Mouse (Mus musculus) midbrain, embryonic 10.5 days (tissue): ENCODE data around the gene Etv6. TPM values are rescaled to one million over a fixed set of nuclear protein-coding genes. Genes with fewer than 3 reads are reported as not detected.
"Not testable (repeated sequence)": the region's sequence is repeated elsewhere in the genome, so short reads cannot be mapped to it uniquely, and the experiment has no call there.

Experiments used
- DNase-seq: peaks from one replicate; pipeline ENCODE4 v3.0.0-alpha.2; 2017; ENCODE audit warnings: low spot score
- H3K27ac ChIP-seq: fragments of 300-500 bp; sonication (generic); replicated peaks from 2 replicates; pipeline ENCODE4 v1.5.1; 2016; ENCODE audit warnings: mild to moderate bottlenecking
- H3K27me3 ChIP-seq: fragments of 300-500 bp; sonication (generic); 2 replicates; pipeline ENCODE4 v1.6.1; 2016; ENCODE audit warnings: low read depth, mild to moderate bottlenecking; ENCODE audit not compliant: poor library complexity, severe bottlenecking
- H3K36me3 ChIP-seq: fragments of 300-500 bp; sonication (generic); 2 replicates; pipeline ENCODE4 v1.6.1; 2016; ENCODE audit warnings: mild to moderate bottlenecking, moderate library complexity
- H3K4me1 ChIP-seq: fragments of 300-500 bp; sonication (generic); 2 replicates; pipeline ENCODE4 v1.6.1; 2016
- H3K4me3 ChIP-seq: fragments of 300-500 bp; sonication (generic); 2 replicates; pipeline ENCODE4 v1.5.1; 2016; ENCODE audit warnings: mild to moderate bottlenecking, moderate library complexity
- H3K9me3 ChIP-seq: fragments of 300-500 bp; sonication (generic); replicated peaks from 2 replicates; pipeline ENCODE4 v1.6.1; 2016; ENCODE audit warnings: mild to moderate bottlenecking
- WGBS: fragments of 180-500 bp; shearing (Covaris S2); methylation state at CpG from one replicate; pipeline ENCODE4 v1.1.7; 2016; 5-methylcytosine and 5-hydroxymethylcytosine counted together
- polyA plus RNA-seq: library from polyadenylated mRNA; unstranded; fragments of >200 nt; fragmentation: Nextera tagmentation; extraction: Ambion mirVana; gene quantifications from 2 replicates; pipeline ENCODE4 v1.2.1, GENCODE M21; 2016

Etv6 gene
- 12.6 and 12.8 TPM in 2 replicates for polyA plus RNA-seq

DNA sequence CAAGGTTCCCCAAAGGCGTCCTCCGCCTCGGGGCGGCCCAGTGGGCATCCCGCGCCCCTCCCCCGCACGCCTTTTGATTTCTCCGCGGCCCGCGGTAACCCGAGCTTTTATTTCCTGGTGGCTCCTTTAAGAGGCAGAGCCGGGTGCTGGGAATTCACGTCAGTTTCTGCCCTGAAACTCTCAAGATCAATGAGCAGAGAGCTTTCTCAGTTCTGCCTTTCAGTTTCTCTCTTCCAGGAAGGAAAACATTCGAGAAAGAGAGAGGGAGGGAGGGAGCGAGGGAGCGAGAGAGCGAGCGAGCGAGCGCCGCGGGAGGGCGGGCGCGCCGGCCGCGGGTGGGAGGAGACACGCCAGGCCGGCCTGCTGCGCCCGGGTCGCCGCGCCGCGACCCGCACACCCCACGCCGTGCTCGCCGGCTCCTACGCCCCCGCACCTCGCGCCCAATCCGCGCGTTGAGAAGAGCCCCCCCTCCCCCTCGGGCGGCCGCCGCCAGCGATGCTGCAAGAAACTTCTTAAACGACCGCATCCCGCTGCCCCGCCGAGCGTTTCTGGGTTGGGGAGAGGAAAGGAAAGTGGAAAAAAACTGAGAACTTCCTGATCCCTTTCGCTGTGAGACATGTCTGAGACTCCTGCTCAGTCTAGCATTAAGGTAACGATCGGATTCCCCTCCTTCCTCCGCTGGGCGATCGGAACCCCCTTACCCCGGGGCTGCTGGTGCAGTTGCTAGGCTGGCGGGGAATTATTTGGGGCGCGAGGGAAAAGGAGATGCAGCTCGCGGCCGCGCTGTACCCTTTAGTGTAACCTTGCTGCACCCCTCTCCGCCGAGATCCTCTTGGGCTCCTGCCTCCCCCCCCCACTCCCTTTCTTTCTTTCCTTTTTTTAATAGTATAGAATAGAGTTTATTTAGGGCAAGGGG lies at the start of gene Etv6:
Etv6 (plus strand) TSS at position 211 of the 916 bp plus-strand sequence.
- peaks cover 9% of the 10 kb centered on the region for H3K36me3 ChIP-seq
- peak within 1 kb of the TSS; percentile 71 for H3K4me3 ChIP-seq
- H3K9me3 ChIP-seq = no peaks in the 10 kb centered on the region
- WGBS = under 1% methylated on average over 72 of the region's 78 CpGs
- H3K4me1 ChIP-seq = peaks cover 45% of the 10 kb centered on the region
- DNase-seq = peak; percentile 85
- peak within 1 kb of the TSS; percentile 98 for H3K27ac ChIP-seq
- H3K27me3 ChIP-seq = no peaks in the 10 kb centered on the region

- no peak for DNase-seq
- Histone ChIP-seq H3K27me3 (no peaks in the 10 kb centered on the region), H3K9me3 (no peaks in the 10 kb centered on the region), H3K4me1 (peaks cover 41% of the 10 kb centered on the region), H3K4me3 (no peak overlapping the region), H3K27ac (no peak overlapping the region), H3K36me3 (no peaks in the 10 kb centered on the region)
- 61% methylated on average over 2 of the region's 2 CpGs for WGBS
Measured at GRCm38 (mm10) chr6:133986161-133986560, 49.3 kb upstream of the Etv6 start.

- WGBS = 71% methylated on average over 2 of the region's 2 CpGs
Measured at GRCm38 (mm10) chr6:133987068-133987591, 48.4 kb upstream of the Etv6 start.

GRCm38 (mm10) chr6:133988011-133988410 lies 47.5 kb upstream of the Etv6 start:
- no peak for DNase-seq
- Histone ChIP-seq H3K27me3 (no peaks in the 10 kb centered on the region), H3K4me3 (no peak overlapping the region), H3K27ac (no peak overlapping the region), H3K4me1 (peaks cover 41% of the 10 kb centered on the region), H3K9me3 (no peaks in the 10 kb centered on the region), H3K36me3 (no peaks in the 10 kb centered on the region)
- 62% methylated on average over 9 of the region's 9 CpGs for WGBS

More at GRCm38 (mm10) chr6:133987068-133987591, 48.4 kb upstream of the Etv6 start:
- Histone ChIP-seq H3K4me1 (peaks cover 41% of the 10 kb centered on the region), H3K27ac (no peak overlapping the region), H3K36me3 (no peaks in the 10 kb centered on the region), H3K27me3 (no peaks in the 10 kb centered on the region), H3K9me3 (no peaks in the 10 kb centered on the region), H3K4me3 (no peak overlapping the region)
- no peak for DNase-seq

GRCm38 (mm10) chr6:133997461-133997860 lies 38.0 kb upstream of the Etv6 start:
- Histone ChIP-seq H3K27ac (no peak overlapping the region), H3K9me3 (no peaks in the 10 kb centered on the region), H3K4me3 (no peak overlapping the region), H3K36me3 (no peaks in the 10 kb centered on the region), H3K27me3 (no peaks in the 10 kb centered on the region), H3K4me1 (no peaks in the 10 kb centered on the region)
- DNase-seq = no peak
- 87% methylated on average over 2 of the region's 2 CpGs for WGBS

- 78% methylated on average over 2 of the region's 2 CpGs for WGBS
- H3K4me1 ChIP-seq = no peaks in the 10 kb centered on the region
- H3K27ac ChIP-seq = no peak overlapping the region
- H3K9me3 ChIP-seq = no peaks in the 10 kb centered on the region
- H3K27me3 ChIP-seq = no peaks in the 10 kb centered on the region
- H3K36me3 ChIP-seq = no peaks in the 10 kb centered on the region
- H3K4me3 ChIP-seq = no peak overlapping the region
- DNase-seq = no peak
Measured at GRCm38 (mm10) chr6:133997935-133998334, 37.6 kb upstream of the Etv6 start.

DNA sequence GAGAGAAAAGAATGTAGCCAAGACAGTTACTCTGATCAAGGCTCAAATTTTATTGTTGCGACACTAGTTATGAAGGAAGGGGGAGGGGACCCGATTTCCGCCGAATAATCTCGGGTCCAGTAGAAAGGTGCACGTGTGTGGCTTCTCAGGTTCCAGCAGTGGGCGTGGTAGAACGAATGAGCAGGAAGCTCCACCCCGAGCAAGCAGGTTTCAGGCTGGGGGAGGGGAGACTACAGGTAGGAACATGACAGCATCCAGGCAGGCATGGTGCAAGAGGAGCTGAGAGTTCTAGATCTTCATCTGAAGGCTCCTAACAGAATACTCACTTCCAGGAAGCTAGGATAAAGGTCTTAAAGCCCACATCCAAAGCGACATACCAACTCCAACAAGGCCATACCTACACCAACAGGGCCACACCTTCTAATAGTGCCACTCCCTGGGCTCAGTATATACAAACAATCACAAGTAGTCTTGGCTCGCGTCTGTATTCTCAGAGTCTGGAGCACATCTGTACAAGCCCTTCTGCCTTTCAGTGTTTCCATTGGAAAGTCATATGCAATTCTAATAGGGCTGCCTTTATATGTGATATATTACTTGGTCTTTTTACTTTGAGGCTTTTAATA lies 20.9 kb upstream of the Etv6 start:
- not testable (repeated sequence) for H3K4me1 ChIP-seq, H3K9me3 ChIP-seq, DNase-seq, H3K4me3 ChIP-seq, H3K27me3 ChIP-seq, H3K27ac ChIP-seq, H3K36me3 ChIP-seq
- WGBS = 56% methylated on average over 7 of the region's 12 CpGs

DNA sequence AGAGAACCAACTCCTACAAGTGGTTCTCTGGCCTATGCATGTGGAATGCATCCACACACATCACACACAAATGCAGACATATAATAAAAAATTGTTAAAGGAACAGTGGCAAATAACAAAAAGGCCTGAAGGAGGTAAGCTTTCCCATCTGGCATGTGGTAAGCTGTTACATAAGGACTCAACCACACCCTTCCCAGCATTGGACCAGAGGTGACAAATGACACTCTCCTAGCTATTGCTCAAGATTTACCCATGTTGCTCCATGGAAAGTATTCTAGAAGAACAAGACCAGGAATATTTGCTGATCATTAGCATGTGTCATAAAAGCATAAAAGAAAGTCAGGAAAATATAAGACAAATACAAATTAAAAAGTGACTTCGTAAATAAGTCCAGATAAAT lies 16.7 kb upstream of the Etv6 start:
- H3K4me3 ChIP-seq = no peak overlapping the region
- no peak for DNase-seq
- whole genome bisulfite sequencing = 90% methylated on average over 1 of the region's 1 CpGs
- H3K27me3 ChIP-seq = no peaks in the 10 kb centered on the region
- no peak overlapping the region for H3K27ac ChIP-seq
- H3K9me3 ChIP-seq = no peaks in the 10 kb centered on the region
- no peaks in the 10 kb centered on the region for H3K4me1 ChIP-seq
- no peaks in the 10 kb centered on the region for H3K36me3 ChIP-seq

DNA sequence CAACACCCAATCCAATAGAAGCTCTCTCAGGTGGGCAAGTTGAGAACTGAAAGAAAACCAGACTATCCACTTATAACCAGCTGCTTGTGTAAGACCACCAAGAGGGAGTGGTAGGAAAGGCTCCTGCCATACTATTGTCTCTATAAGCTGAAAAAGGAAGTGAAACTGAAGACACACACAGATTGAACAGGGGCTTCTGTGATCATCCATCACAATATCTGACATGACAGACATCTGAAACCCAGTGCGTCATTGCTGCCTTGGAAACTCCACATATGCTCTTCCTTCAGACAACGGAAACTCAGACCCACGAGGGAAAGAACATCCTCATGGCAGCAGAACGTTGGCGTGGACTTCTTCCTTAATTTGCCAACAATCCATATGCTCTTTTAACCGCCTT lies 14.7 kb upstream of the Etv6 start:
- 86% methylated on average over 6 of the region's 6 CpGs for WGBS
- no peak for DNase-seq
- Histone ChIP-seq H3K4me1 (no peaks in the 10 kb centered on the region), H3K36me3 (no peaks in the 10 kb centered on the region), H3K27me3 (no peaks in the 10 kb centered on the region), H3K27ac (no peak overlapping the region), H3K4me3 (no peak overlapping the region), H3K9me3 (no peaks in the 10 kb centered on the region)

DNA sequence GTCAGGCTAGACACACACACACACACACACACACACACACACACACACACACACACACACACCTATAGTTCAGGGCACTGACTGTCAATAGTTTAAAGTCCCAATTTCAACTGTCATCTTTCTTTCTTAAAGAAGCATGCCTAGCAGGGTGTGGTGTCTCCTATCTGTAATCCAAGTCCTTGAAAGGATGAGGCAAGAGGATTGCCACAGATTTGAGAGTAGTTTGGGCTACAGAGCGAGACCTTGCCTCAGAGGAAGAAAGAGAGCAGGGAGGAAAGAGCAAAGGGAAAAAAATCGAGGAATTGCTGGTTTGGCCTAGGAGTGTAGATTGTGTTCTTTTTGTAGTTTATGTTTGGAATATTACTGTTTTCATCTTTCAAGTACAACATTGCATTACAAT lies 9.2 kb upstream of the Etv6 start:
- H3K27me3 ChIP-seq = no peaks in the 10 kb centered on the region
- H3K27ac ChIP-seq = no peak overlapping the region
- no peak overlapping the region for H3K4me3 ChIP-seq
- H3K36me3 ChIP-seq = no peaks in the 10 kb centered on the region
- DNase-seq = no peak
- WGBS = 93% methylated on average over 2 of the region's 2 CpGs
- H3K4me1 ChIP-seq = no peaks in the 10 kb centered on the region
- H3K9me3 ChIP-seq = peaks cover 3% of the 10 kb centered on the region; the same call in 1 of the 2 replicates

GRCm38 (mm10) chr6:134027022-134027421 lies 8.5 kb upstream of the Etv6 start:
- no peaks in the 10 kb centered on the region for H3K27me3 ChIP-seq
- H3K27ac ChIP-seq = no peak overlapping the region
- H3K36me3 ChIP-seq = no peaks in the 10 kb centered on the region
- no peaks in the 10 kb centered on the region for H3K4me1 ChIP-seq
- 90% methylated on average over 4 of the region's 4 CpGs for WGBS
- H3K9me3 ChIP-seq = peaks cover 3% of the 10 kb centered on the region; the same call in 1 of the 2 replicates
- no peak overlapping the region for H3K4me3 ChIP-seq
- DNase-seq = no peak

DNA sequence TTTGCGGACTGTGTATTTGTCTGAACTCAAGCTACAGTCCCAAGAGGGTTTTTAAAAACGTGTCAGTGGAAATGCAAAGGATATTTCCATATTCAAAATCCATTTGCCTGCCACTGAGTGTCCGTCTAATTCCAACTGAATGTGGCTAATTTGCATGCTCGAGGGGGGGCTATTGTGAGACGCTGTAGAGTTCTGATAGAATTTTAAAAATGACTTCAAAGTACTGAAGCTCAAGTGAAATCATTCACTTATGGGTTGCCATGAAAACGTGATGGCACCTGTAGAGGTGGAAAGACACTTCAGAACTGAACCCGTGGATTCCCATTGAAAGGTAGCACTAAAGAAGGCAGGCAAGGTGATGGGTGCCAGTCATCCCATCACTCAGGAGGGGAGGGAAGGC lies 3.0 kb upstream of the Etv6 start:
- WGBS = 30% methylated on average over 7 of the region's 7 CpGs

DNA sequence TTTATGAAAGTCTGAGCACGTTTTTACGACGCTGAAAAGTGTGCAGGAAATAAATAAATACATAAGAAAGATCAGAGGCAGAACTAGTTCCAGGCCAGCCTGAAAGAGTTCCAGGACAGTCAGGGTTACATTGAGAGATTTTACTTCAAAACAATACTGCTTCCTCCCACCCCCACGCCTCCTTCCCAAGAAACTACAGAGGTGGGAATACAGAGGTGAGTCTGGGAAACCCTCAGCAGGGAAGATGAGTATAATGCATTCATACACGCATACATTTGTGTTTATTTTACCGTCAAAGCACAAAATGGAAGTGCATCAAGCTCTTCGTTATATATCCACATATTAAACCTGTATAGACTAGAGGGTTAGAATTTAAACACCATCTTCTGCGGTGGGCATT lies 1.1 kb upstream of the Etv6 start:
- no peaks in the 10 kb centered on the region for H3K9me3 ChIP-seq
- DNase-seq = no peak
- no peaks in the 10 kb centered on the region for H3K27me3 ChIP-seq
- WGBS = 3% methylated on average over 8 of the region's 8 CpGs
- peak overlapping the region; percentile 98 for H3K27ac ChIP-seq
- peak overlapping the region; percentile 71 for H3K4me3 ChIP-seq
- H3K36me3 ChIP-seq = peaks cover 6% of the 10 kb centered on the region
- H3K4me1 ChIP-seq = peaks cover 37% of the 10 kb centered on the region

More for the DNA sequence above, 3.0 kb upstream of the Etv6 start:
- H3K9me3 ChIP-seq = peaks cover 3% of the 10 kb centered on the region; the same call in 1 of the 2 replicates
- no peaks in the 10 kb centered on the region for H3K27me3 ChIP-seq
- DNase-seq = no peak
- peaks cover 18% of the 10 kb centered on the region for H3K4me1 ChIP-seq
- no peak overlapping the region for H3K27ac ChIP-seq
- H3K4me3 ChIP-seq = no peak overlapping the region
- no peaks in the 10 kb centered on the region for H3K36me3 ChIP-seq
